Mouse (Mus musculus) embryonic facial prominence, embryonic 14.5 days (tissue): ENCODE measurements around the gene Gm20388. TPM values are rescaled to one million over a fixed set of nuclear protein-coding genes. Genes with fewer than 3 reads are reported as not detected.

Experiments used
- ATAC-seq: fragments of 200-750 bp; cut with Nextera tagmentation; 2 replicates; pipeline ENCODE4 v1.8.0; 2017; ENCODE audit warnings: low read depth, moderate number of reproducible peaks, moderate TSS enrichment
- DNase-seq: peaks from one replicate; pipeline ENCODE4 v3.0.0-alpha.2; 2015; ENCODE audit warnings: low spot score
- H3K27ac ChIP-seq: fragments of 300-500 bp; sonication (generic); replicated peaks from 2 replicates; pipeline ENCODE4 v1.5.1; 2014; ENCODE audit warnings: low read depth, mild to moderate bottlenecking, low read length, moderate library complexity
- H3K27me3 ChIP-seq: fragments of 300-500 bp; sonication (generic); replicated peaks from 2 replicates; pipeline ENCODE4 v1.6.1; 2014; ENCODE audit warnings: low read length; ENCODE audit not compliant: control insufficient read depth, insufficient read depth
- H3K36me3 ChIP-seq: fragments of 300-500 bp; sonication (generic); 2 replicates; pipeline ENCODE4 v1.6.1; 2014; ENCODE audit warnings: low read length, mixed read lengths; ENCODE audit not compliant: control insufficient read depth, insufficient read depth
- H3K4me1 ChIP-seq: fragments of 300-500 bp; sonication (generic); 2 replicates; pipeline ENCODE4 v1.6.1; 2014; ENCODE audit warnings: antibody characterized with exemption, low read length; ENCODE audit not compliant: control insufficient read depth, insufficient read depth
- H3K4me2 ChIP-seq: fragments of 300-500 bp; sonication (generic); 2 replicates; pipeline ENCODE4 v1.6.1; 2014; ENCODE audit warnings: low read depth, mild to moderate bottlenecking, low read length, moderate library complexity, mixed read lengths
- H3K4me3 ChIP-seq: fragments of 300-500 bp; sonication (generic); 2 replicates; pipeline ENCODE4 v1.5.1; 2014; ENCODE audit warnings: low read depth, mild to moderate bottlenecking, low read length
- H3K9ac ChIP-seq: fragments of 300-500 bp; sonication (generic); 2 replicates; pipeline ENCODE4 v1.6.1; 2014; ENCODE audit warnings: low read depth, mild to moderate bottlenecking, low read length, moderate library complexity, mixed read lengths
- H3K9me3 ChIP-seq: fragments of 300-500 bp; sonication (generic); 2 replicates; pipeline ENCODE4 v1.6.1; 2016; ENCODE audit warnings: low read length; ENCODE audit not compliant: control insufficient read depth
- WGBS: fragments of 180-500 bp; shearing (Covaris S2); extraction: QIAGEN DNeasy Blood & Tissue Kit; methylation state at CpG from one replicate; pipeline ENCODE4 v1.1.7; 2014; 5-methylcytosine and 5-hydroxymethylcytosine counted together
- polyA plus RNA-seq: library from polyadenylated mRNA; unstranded; fragments of >200 nt; fragmentation: Nextera tagmentation; extraction: Ambion mirVana; gene quantifications from 2 replicates; pipeline ENCODE4 v1.2.1, GENCODE M21; 2014

The Gm20388 gene
- polyA plus RNA-seq, 1 experiment from 2014 or later: not detected

DNA sequence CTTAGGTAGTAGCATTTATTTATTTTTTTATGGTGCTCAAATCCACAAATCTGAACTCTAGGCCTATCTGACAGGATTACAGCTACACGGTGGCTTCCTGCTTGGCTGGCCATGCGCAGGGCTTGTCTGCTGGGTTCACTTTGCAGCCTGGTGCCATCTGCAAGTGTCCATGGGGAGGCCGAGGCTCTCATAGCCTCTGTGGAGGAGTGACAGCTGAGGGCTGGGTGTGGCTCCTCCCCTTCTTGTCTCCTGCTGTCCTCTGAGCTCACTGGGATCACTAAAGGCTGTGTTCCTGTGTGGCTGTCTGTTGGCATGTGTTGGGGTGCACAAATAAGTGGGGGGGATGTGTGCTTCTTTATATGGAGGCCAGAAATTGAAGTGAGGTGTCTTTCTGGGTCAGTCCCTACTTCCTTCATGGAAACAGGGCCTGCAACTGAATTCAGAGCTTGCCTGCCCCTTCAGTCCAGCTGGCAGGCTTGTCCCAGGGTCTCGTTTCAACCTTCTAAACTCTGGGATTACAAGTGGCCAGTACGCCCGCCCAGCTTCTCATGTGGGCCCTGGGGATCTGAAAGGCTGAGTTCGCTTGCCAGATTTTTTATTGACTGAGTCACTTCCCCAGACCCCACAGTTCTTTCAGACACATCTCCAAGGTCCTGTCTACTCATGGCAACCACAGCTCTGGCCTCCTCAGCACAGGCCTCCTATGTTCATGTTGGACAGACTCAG, 304.9 kb downstream of the Gm20388 start:
- ATAC-seq (0 out of 2 replicates have a peak, but pooled peaks have one; percentile 23), DNase-seq (peak; percentile 70)
- Histone ChIP-seq H3K9me3 (no peaks in the 10 kb centered on the region), H3K36me3 (no peaks in the 10 kb centered on the region), H3K27me3 (no peaks in the 10 kb centered on the region), H3K4me2 (no peak overlapping the region), H3K4me3 (no peak overlapping the region), H3K9ac (0 out of 2 replicates have a peak overlapping the region, but pooled peaks have one; percentile 34), H3K27ac (peak overlapping the region; percentile 85), H3K4me1 (peaks cover 38% of the 10 kb centered on the region)
- 34% methylated on average over 7 of the region's 7 CpGs for WGBS

DNA sequence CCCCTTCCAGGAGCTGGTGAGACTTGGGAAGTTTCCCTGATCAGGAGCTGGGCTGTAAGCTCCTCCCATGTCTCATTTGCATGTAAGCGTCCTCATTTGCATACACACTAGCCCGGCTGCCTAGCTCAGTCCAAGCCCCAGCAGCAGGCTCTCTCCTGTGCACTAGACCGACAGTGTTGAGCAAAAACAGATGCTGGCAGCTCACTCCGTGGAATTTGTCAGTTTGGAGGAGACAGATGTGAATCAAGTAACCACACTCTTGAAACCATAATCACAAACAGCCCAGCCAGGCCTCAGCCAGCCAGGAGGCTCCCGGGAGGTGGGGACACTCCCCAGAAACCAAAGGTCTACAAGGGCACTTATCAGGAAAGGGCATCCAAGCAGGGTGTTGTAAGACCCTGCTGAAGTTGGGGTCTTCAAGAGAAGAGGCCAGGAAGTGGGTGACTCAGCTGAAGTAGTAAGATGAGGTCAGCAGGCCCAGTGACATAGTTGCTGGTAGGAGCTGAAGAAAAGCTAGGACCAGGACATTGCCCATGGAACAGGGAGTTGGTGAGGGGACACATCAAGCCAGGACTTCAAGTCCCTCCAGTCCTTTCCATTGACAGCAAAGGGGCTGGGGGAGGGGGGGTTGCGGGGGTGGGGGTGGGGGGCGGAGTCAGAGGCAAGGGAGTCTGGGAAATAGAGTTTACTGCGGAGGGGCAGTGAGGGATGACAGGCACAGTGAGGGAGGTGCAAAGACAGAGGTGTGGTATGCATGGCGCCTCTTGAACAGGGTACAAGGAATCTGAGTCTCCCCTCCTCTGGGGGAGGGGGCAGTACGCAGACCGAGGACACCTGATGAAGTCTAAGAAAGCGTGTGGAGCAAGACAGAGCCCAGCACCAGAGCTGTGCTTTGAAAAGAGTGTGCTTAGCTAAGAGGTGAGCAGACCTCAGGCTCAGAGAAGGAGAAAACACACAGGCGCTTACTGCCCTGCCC, 306.5 kb downstream of the Gm20388 start:
- H3K4me2 ChIP-seq: peak overlapping the region; percentile 35
- H3K4me1 ChIP-seq: peaks cover 29% of the 10 kb centered on the region
- H3K27me3 ChIP-seq: no peaks in the 10 kb centered on the region
- peak overlapping the region; percentile 85 for H3K27ac ChIP-seq
- no peaks in the 10 kb centered on the region for H3K9me3 ChIP-seq
- 16% methylated on average over 11 of the region's 13 CpGs for WGBS
- no peak overlapping the region for H3K4me3 ChIP-seq
- H3K36me3 ChIP-seq: no peaks in the 10 kb centered on the region
- DNase-seq (peak; percentile 97), ATAC-seq (peak; percentile 87)
- no peak overlapping the region for H3K9ac ChIP-seq

GRCm38 (mm10) chr8:120222548-120222947, 311.9 kb downstream of the Gm20388 start:
- no peak overlapping the region for H3K4me2 ChIP-seq
- DNase-seq (no peak), ATAC-seq (no peak)
- H3K4me1 ChIP-seq: peaks cover 33% of the 10 kb centered on the region
- no peak overlapping the region for H3K27ac ChIP-seq
- no peak overlapping the region for H3K9ac ChIP-seq
- no peaks in the 10 kb centered on the region for H3K27me3 ChIP-seq
- H3K9me3 ChIP-seq: no peaks in the 10 kb centered on the region
- 55% methylated on average over 11 of the region's 11 CpGs for WGBS
- H3K4me3 ChIP-seq: no peak overlapping the region
- no peaks in the 10 kb centered on the region for H3K36me3 ChIP-seq

DNA sequence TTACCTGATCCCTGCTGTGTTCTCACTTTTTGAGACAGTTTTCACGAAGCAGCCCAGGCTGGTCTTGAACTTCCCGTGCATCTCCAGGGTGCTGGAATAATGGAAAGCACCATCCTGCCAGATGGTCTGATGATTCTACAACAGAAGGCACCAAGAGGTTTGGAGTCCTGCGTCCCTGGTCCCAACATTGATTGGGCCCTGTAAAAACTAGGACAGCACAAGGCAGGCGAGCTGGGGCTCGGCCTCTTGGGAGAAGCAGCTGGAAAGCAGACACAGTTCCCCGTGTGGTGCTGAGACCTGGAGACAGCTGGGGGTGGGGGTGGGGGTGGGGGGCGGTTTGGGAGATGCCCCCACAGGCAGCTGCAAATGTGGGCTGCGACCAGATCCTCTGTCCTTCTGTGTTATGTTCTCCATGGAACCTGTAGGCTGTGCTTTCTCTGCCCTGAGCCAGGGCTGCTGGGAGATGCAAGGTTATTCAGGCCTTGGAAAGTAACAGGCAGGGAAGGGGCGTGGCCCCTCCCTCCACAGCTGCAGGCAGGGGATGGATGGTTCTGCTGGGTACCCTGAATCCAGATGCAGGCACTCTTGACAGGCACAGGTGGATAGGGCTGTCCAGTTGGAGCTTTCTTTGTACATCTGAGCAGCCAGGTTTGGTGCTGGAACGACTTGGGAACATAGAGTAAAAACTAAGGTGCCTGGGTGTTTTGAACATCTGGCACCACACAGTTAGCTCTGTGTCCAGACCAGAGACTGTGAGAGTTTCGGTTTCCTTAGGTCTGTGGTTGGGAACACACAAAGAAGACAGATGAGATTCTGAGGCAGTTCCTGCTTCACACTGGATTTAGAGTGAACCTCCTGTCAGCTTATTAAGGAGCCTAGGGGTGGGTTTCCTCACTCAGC, 314.1 kb downstream of the Gm20388 start:
- no peak for DNase-seq
- H3K36me3 ChIP-seq: no peaks in the 10 kb centered on the region
- H3K4me2 ChIP-seq: no peak overlapping the region
- H3K4me3 ChIP-seq: no peak overlapping the region
- ATAC-seq: no peak
- H3K27me3 ChIP-seq: no peaks in the 10 kb centered on the region; the same call in 1 of the 2 replicates
- peak overlapping the region; percentile 3; the same call in 1 of the 2 replicates for H3K9ac ChIP-seq
- H3K4me1 ChIP-seq: peaks cover 37% of the 10 kb centered on the region
- WGBS: 48% methylated on average over 9 of the region's 11 CpGs
- H3K9me3 ChIP-seq: no peaks in the 10 kb centered on the region
- H3K27ac ChIP-seq: peak overlapping the region; percentile 17

- H3K4me3 ChIP-seq: no peak overlapping the region
- WGBS: 37% methylated on average over 10 of the region's 10 CpGs
- no peaks in the 10 kb centered on the region for H3K36me3 ChIP-seq
- peaks cover 43% of the 10 kb centered on the region for H3K4me1 ChIP-seq
- H3K9me3 ChIP-seq: no peaks in the 10 kb centered on the region
- no peaks in the 10 kb centered on the region; the same call in 1 of the 2 replicates for H3K27me3 ChIP-seq
- peak overlapping the region; percentile 17; the same call in 1 of the 2 replicates for H3K27ac ChIP-seq
- H3K4me2 ChIP-seq: no peak overlapping the region
- DNase-seq: peak; percentile 70
- ATAC-seq: no peak
- peak overlapping the region; percentile 3; the same call in 1 of the 2 replicates for H3K9ac ChIP-seq
These were observed 314.9 kb downstream of the Gm20388 start for GRCm38 (mm10) chr8:120225421-120226151.

DNA sequence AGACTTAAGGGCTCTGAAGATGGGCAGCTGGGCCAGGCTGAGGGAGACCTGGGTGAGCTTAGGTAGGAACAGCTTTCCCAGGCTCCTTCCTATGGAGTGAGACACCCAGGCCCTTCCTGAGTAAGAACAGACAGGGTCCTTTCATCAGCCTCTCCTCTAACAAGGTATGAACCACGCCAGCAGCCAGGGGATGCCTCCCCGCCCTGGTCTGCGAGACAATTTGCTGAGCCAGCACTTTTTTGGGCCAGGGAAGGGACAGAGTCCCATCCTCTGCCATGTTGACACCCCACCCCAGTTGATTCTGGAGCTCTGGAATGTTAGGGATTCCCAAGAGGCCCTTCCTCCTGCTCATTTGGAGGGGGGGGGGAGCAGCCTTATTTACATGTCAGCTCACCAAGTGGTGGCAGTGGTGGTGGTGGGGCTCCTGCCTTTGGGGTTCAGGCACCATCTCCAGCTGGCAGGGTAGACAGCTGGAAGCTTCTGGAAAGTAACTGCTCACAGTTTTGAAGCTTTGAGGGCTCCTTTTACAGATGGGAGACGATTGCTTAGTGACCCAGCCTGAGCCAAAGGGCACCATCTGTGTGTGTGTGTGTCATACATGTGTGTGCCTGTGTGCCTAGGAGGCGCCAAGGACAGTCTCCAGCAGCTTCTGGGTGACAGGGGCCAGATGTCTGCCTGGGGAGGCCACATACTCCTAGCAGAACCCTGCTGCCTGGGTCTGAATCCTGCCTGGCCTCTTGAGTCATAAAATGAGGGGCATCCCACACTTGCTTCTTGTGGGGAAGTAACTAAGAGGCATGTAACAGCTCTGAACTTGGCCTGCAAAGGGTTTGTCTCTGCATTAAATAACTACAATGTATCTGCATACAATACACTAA, 316.3 kb downstream of the Gm20388 start:
- DNase-seq (peak; percentile 36), ATAC-seq (no peak)
- Histone ChIP-seq H3K27me3 (no peaks in the 10 kb centered on the region; the same call in 1 of the 2 replicates), H3K4me2 (peak overlapping the region; percentile 98), H3K4me3 (peak overlapping the region; percentile 68), H3K4me1 (peaks cover 56% of the 10 kb centered on the region), H3K9ac (no peak overlapping the region), H3K27ac (peak overlapping the region; percentile 46), H3K9me3 (no peaks in the 10 kb centered on the region), H3K36me3 (no peaks in the 10 kb centered on the region)
- 30% methylated on average over 5 of the region's 5 CpGs for WGBS

- Histone ChIP-seq H3K9ac (peak overlapping the region; percentile 75; the same call in 1 of the 2 replicates), H3K4me2 (peak overlapping the region; percentile 98), H3K27me3 (no peaks in the 10 kb centered on the region; the same call in 1 of the 2 replicates), H3K4me3 (peak overlapping the region; percentile 68), H3K36me3 (no peaks in the 10 kb centered on the region), H3K27ac (peak overlapping the region; percentile 46), H3K4me1 (peaks cover 62% of the 10 kb centered on the region), H3K9me3 (no peaks in the 10 kb centered on the region)
- no peak for ATAC-seq
- DNase-seq: no peak
These were observed 316.9 kb downstream of the Gm20388 start for GRCm38 (mm10) chr8:120227578-120227876.
